Mouse (Mus musculus) liver, embryonic 11.5 days (tissue): ENCODE measurements around the gene Dtx1. TPM values are rescaled to one million over a fixed set of nuclear protein-coding genes. Genes with fewer than 3 reads are reported as not detected.
A peak's percentile ranks its signal among the peaks of the same experiment; 100 is the strongest.

Experiments
- ATAC-seq: fragments of 200-750 bp; cut with Nextera tagmentation; replicated peaks from 2 replicates; pipeline ENCODE4 v1.8.0; 2017; ENCODE audit warnings: moderate number of reproducible peaks, mild to moderate bottlenecking, moderate TSS enrichment, moderate library complexity; ENCODE audit not compliant: low FRiP score
- DNase-seq: peaks from one replicate; pipeline ENCODE4 v3.0.0-alpha.2; 2017; ENCODE audit warnings: low spot score
- H3K27ac ChIP-seq: fragments of 300-500 bp; sonication (generic); 2 replicates; pipeline ENCODE4 v1.5.1; 2014; ENCODE audit warnings: mild to moderate bottlenecking, low read depth, low read length, control low read depth
- H3K27me3 ChIP-seq: fragments of 300-500 bp; sonication (generic); replicated peaks from 2 replicates; pipeline ENCODE4 v1.6.1; 2014; ENCODE audit warnings: low read length, mixed read lengths; ENCODE audit not compliant: control insufficient read depth, insufficient read depth
- H3K36me3 ChIP-seq: fragments of 300-500 bp; sonication (generic); 2 replicates; pipeline ENCODE4 v1.6.1; 2014; ENCODE audit warnings: mild to moderate bottlenecking, low read length, moderate library complexity, mixed read lengths; ENCODE audit not compliant: control insufficient read depth, insufficient read depth
- H3K4me1 ChIP-seq: fragments of 300-500 bp; sonication (generic); replicated peaks from 2 replicates; pipeline ENCODE4 v1.6.1; 2014; ENCODE audit warnings: low read length, mixed read lengths; ENCODE audit not compliant: control insufficient read depth, insufficient read depth
- H3K4me2 ChIP-seq: fragments of 300-500 bp; sonication (generic); 2 replicates; pipeline ENCODE4 v1.6.1; 2014; ENCODE audit warnings: mild to moderate bottlenecking, control low read depth, moderate library complexity
- H3K4me3 ChIP-seq: fragments of 300-500 bp; sonication (generic); 2 replicates; pipeline ENCODE4 v1.5.1; 2014; ENCODE audit warnings: low read depth, low read length, control low read depth
- H3K9ac ChIP-seq: fragments of 300-500 bp; sonication (generic); 2 replicates; pipeline ENCODE4 v1.6.1; 2014; ENCODE audit warnings: low read depth, low read length, control low read depth
- H3K9me3 ChIP-seq: fragments of 300-500 bp; sonication (generic); 2 replicates; pipeline ENCODE4 v1.6.1; 2016; ENCODE audit warnings: low read length, inconsistent platforms, mixed read lengths; ENCODE audit not compliant: control insufficient read depth
- WGBS: fragments of 180-500 bp; shearing (Covaris S2); extraction: QIAGEN DNeasy Blood & Tissue Kit; methylation state at CpG from one replicate; pipeline ENCODE4 v1.1.7; 2014; 5-methylcytosine and 5-hydroxymethylcytosine counted together
- polyA plus RNA-seq: library from polyadenylated mRNA; unstranded; fragments of >200 nt; fragmentation: Nextera tagmentation; extraction: Ambion mirVana; gene quantifications from 2 replicates; pipeline ENCODE4 v1.2.1, GENCODE M21; 2014

Gene Dtx1
- polyA plus RNA-seq, 1 experiment from 2014 or later: 1.1 TPM

GRCm38 (mm10) chr5:120631892-120632291 is 79.8 kb downstream of the Dtx1 start:
- Histone ChIP-seq H3K4me1 (0 out of 2 replicates have a peak, but pooled peaks cover 3% of the 10 kb centered on the region), H3K4me2 (no peak overlapping the region), H3K36me3 (peaks cover 9% of the 10 kb centered on the region), H3K9ac (no peak overlapping the region), H3K4me3 (no peak overlapping the region), H3K27ac (no peak overlapping the region), H3K9me3 (no peaks in the 10 kb centered on the region), H3K27me3 (peaks cover 20% of the 10 kb centered on the region)
- DNase-seq (no peak), ATAC-seq (no peak)
- WGBS: 75% methylated on average over 5 of the region's 5 CpGs

GRCm38 (mm10) chr5:120631128-120631527 is 80.6 kb downstream of the Dtx1 start:
- Histone ChIP-seq H3K27ac (no peak overlapping the region), H3K4me3 (no peak overlapping the region), H3K9ac (0 out of 2 replicates have a peak overlapping the region, but pooled peaks have one; percentile 6), H3K27me3 (peaks cover 20% of the 10 kb centered on the region), H3K4me2 (peak overlapping the region; percentile 44), H3K36me3 (peaks cover 16% of the 10 kb centered on the region), H3K4me1 (0 out of 2 replicates have a peak, but pooled peaks cover 3% of the 10 kb centered on the region), H3K9me3 (no peaks in the 10 kb centered on the region)
- ATAC-seq: no peak
- 10% methylated on average over 29 of the region's 29 CpGs for WGBS
- no peak for DNase-seq

Other genes starting within 250 kb of the Dtx1 start
- gene Sdsl, start 239.1 kb downstream of the Dtx1 start, polyA plus RNA-seq: 2.3 and 2.5 TPM in 2 replicates
- gene Sds, start 235.4 kb downstream of the Dtx1 start, polyA plus RNA-seq: not detected in 2 replicates
- 32.8 and 35.1 TPM in 2 replicates for gene Plbd2, start 208.3 kb downstream of the Dtx1 start, polyA plus RNA-seq
- gene Slc8b1, start 200.8 kb downstream of the Dtx1 start, polyA plus RNA-seq: 5.1 and 5.5 TPM in 2 replicates
- 27.4 and 29.7 TPM in 2 replicates for gene Tpcn1, start 123.3 kb downstream of the Dtx1 start, polyA plus RNA-seq
- 1.3 and 1.5 TPM in 2 replicates for gene Iqcd, start 122.9 kb downstream of the Dtx1 start, polyA plus RNA-seq
- gene Rita1, start 99.3 kb downstream of the Dtx1 start, polyA plus RNA-seq: 9.0 and 13.1 TPM in 2 replicates
- gene Ddx54, start 99.2 kb downstream of the Dtx1 start, polyA plus RNA-seq: 46.7 and 47.0 TPM in 2 replicates
- gene Cfap73, start 77.7 kb downstream of the Dtx1 start, polyA plus RNA-seq: not detected in 2 replicates
- 0.25 and 0.32 TPM in 2 replicates for gene Rasal1, start 63.1 kb downstream of the Dtx1 start, polyA plus RNA-seq
- gene Oas2, start 37.9 kb upstream of the Dtx1 start, polyA plus RNA-seq: 0.23 and 0.29 TPM in 2 replicates
- gene Oas3, start 65.7 kb upstream of the Dtx1 start, polyA plus RNA-seq: 0.04 and 0.08 TPM in 2 replicates
- gene Oas1e, start 83.6 kb upstream of the Dtx1 start, polyA plus RNA-seq: not detected in 2 replicates
- gene Oas1c, start 100.6 kb upstream of the Dtx1 start, polyA plus RNA-seq: 0.19 TPM in 1 of 2 replicates, not detected in the other
- not detected in 2 replicates for gene Oas1f, start 135.4 kb upstream of the Dtx1 start, polyA plus RNA-seq
- not detected in 2 replicates for gene Oas1h, start 149.5 kb upstream of the Dtx1 start, polyA plus RNA-seq
- gene Oas1g, start 175.7 kb upstream of the Dtx1 start, polyA plus RNA-seq: 0.23 and 0.39 TPM in 2 replicates
- 1.3 and 1.6 TPM in 2 replicates for gene Oas1a, start 195.6 kb upstream of the Dtx1 start, polyA plus RNA-seq
- not detected in 2 replicates for gene Oas1d, start 202.6 kb upstream of the Dtx1 start, polyA plus RNA-seq